Mouse (Mus musculus) myocyte (in vitro differentiated cells): Measurements from ENCODE around the gene Serpina5.

ENCODE experiments used
- CEBPB ChIP-seq: IDR thresholded peaks from 2 replicates; pipeline ENCODE4 v1.6.1; 2011; ENCODE audit warnings: mild to moderate bottlenecking, moderate library complexity; ENCODE audit not compliant: poor library complexity, insufficient read depth, severe bottlenecking
- MAX ChIP-seq: IDR thresholded peaks from one replicate; pipeline ENCODE4 v1.6.1; 2011; ENCODE audit warnings: low read depth, mild to moderate bottlenecking, control low read depth
- MYOG ChIP-seq, 3 experiments: IDR thresholded peaks; one replicate each; pipeline ENCODE4 v1.6.1; 2011; ENCODE audit warnings: control low read depth in 2 of 3, low read depth in 2 of 3, mild to moderate bottlenecking in 2 of 3; ENCODE audit not compliant: insufficient read length in 2 of 3, control insufficient read depth in 1 of 3, insufficient read depth in 1 of 3
- POLR2A ChIP-seq: IDR thresholded peaks from one replicate; pipeline ENCODE4 v1.6.1; 2011; ENCODE audit warnings: low read depth, mild to moderate bottlenecking, control low read depth, moderate library complexity; ENCODE audit not compliant: insufficient read length
- POLR2AphosphoS2 ChIP-seq: IDR thresholded peaks from one replicate; pipeline ENCODE4 v1.6.1; 2011; ENCODE audit warnings: low read depth, control low read depth; ENCODE audit not compliant: insufficient read length
- TCF12 ChIP-seq: IDR thresholded peaks from one replicate; pipeline ENCODE4 v1.6.1; 2011; ENCODE audit warnings: mild to moderate bottlenecking, control low read depth; ENCODE audit not compliant: poor library complexity, insufficient read depth, severe bottlenecking
- USF1 ChIP-seq: IDR thresholded peaks from one replicate; pipeline ENCODE4 v1.6.1; 2011; ENCODE audit warnings: low read depth, mild to moderate bottlenecking, control low read depth, moderate library complexity

- TF ChIP-seq POLR2A: no peak
- no peak for TF ChIP-seq TCF12
- TF ChIP-seq MAX: no peak
- no peak for TF ChIP-seq POLR2AphosphoS2
- no peak for TF ChIP-seq CEBPB
- TF ChIP-seq USF1: no peak
- no peak for TF ChIP-seq MYOG (IDR thresholded peaks at IDR 0.05; ENCODE audit: control insufficient read depth in 1 of 3, insufficient read depth in 1 of 3, insufficient read length in 2 of 3, low read depth in 2 of 3)
These were observed 51.1 kb downstream of the Serpina5 start for GRCm38 (mm10) chr12:104151989-104152388.
